Mouse (Mus musculus) embryonic facial prominence, embryonic 13.5 days (tissue): Measurements from ENCODE around the gene Ech1. TPM values are rescaled to one million over a fixed set of nuclear protein-coding genes. Genes with fewer than 3 reads are reported as not detected.
"Not testable (repeated sequence)": the region's sequence is repeated elsewhere in the genome, so short reads cannot be mapped to it uniquely, and the experiment has no call there.

Source experiments
- ATAC-seq: fragments of 200-750 bp; cut with Nextera tagmentation; 2 replicates; pipeline ENCODE4 v1.8.0; 2017; ENCODE audit warnings: low read depth; ENCODE audit not compliant: insufficient number of reproducible peaks, insufficient read depth, low FRiP score, low TSS enrichment
- H3K27ac ChIP-seq: fragments of 300-500 bp; sonication (generic); 2 replicates; pipeline ENCODE4 v1.5.1; 2015; ENCODE audit warnings: moderate library complexity, mild to moderate bottlenecking, inconsistent platforms
- H3K27me3 ChIP-seq: fragments of 300-500 bp; sonication (generic); 2 replicates; pipeline ENCODE4 v1.6.1; 2015; ENCODE audit warnings: mild to moderate bottlenecking, inconsistent platforms
- H3K36me3 ChIP-seq: fragments of 300-500 bp; sonication (generic); 2 replicates; pipeline ENCODE4 v1.6.1; 2015; ENCODE audit warnings: mild to moderate bottlenecking, inconsistent platforms
- H3K4me1 ChIP-seq: fragments of 300-500 bp; sonication (generic); 2 replicates; pipeline ENCODE4 v1.6.1; 2015; ENCODE audit warnings: inconsistent platforms
- H3K4me2 ChIP-seq: fragments of 300-500 bp; sonication (generic); 2 replicates; pipeline ENCODE4 v1.6.1; 2015; ENCODE audit warnings: moderate library complexity, mild to moderate bottlenecking, inconsistent platforms
- H3K4me3 ChIP-seq: fragments of 300-500 bp; sonication (generic); 2 replicates; pipeline ENCODE4 v1.5.1; 2015; ENCODE audit warnings: mild to moderate bottlenecking, inconsistent platforms
- H3K9ac ChIP-seq: fragments of 300-500 bp; sonication (generic); 2 replicates; pipeline ENCODE4 v1.6.1; 2015; ENCODE audit warnings: mild to moderate bottlenecking, inconsistent platforms
- H3K9me3 ChIP-seq: fragments of 300-500 bp; sonication (generic); 2 replicates; pipeline ENCODE4 v1.6.1; 2016; ENCODE audit warnings: inconsistent platforms
- WGBS: fragments of 180-500 bp; shearing (Covaris S2); methylation state at CpG from one replicate; pipeline ENCODE4 v1.1.7; 2015; ENCODE audit warnings: mixed read lengths; 5-methylcytosine and 5-hydroxymethylcytosine counted together
- polyA plus RNA-seq: library from polyadenylated mRNA; unstranded; fragments of >200 nt; fragmentation: Nextera tagmentation; extraction: Ambion mirVana; gene quantifications from 2 replicates; pipeline ENCODE4 v1.2.1, GENCODE M21; 2015

The Ech1 gene
- polyA plus RNA-seq, 1 experiment from 2014 or later, result 153 TPM

GRCm38 (mm10) chr7:28867508-28868340, 42.7 kb downstream of the Ech1 start:
- WGBS, result 30% methylated on average over 23 of the region's 23 CpGs
- not testable (repeated sequence) for H3K27ac ChIP-seq, H3K36me3 ChIP-seq, H3K9ac ChIP-seq, H3K27me3 ChIP-seq, H3K9me3 ChIP-seq, ATAC-seq, H3K4me3 ChIP-seq
- H3K4me1 ChIP-seq, result peaks cover 39% of the 10 kb centered on the region
- H3K4me2 ChIP-seq, result peak overlapping the region; percentile 28; the same call in 1 of the 2 replicates

DNA sequence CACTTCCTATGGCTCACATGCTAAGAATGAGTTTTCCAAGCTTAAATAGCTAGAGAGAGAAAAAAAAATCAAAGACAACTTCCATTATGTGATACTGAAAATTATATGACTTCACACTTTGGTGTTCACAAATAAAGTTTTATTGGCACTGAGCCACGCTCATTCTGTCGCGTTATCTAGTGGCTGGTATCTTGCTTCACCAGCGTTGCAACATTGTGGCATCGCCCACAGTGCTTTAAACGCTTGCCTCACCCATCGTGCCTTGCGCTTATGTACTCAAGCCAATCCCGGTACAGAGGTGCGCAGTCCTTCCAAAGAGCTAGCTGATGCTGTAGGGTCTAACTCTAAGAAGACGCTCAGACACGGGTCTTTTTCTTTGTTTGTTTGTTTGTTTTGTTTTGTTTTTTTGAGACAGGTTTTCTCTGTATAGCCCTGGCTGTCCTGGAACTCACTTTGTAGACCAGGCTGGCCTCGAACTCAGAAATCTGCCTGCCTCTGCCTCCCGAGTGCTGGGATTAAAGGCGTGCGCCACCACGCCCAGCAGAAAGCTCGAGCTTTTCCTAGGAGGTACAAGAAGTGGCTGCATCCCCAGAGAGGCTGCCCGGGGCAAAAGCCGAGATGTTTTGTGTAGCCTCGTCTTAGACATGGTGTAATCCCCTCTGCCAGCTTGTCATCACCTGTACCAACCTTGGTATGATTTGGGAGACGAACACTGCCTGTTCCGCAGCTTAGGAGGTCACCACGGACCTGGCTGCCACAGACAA, 46.1 kb downstream of the Ech1 start:
- no peak overlapping the region for H3K4me3 ChIP-seq
- H3K27ac ChIP-seq, result no peak overlapping the region
- WGBS, result 87% methylated on average over 24 of the region's 24 CpGs
- peaks cover 14% of the 10 kb centered on the region for H3K4me1 ChIP-seq
- ATAC-seq, result no peak
- no peaks in the 10 kb centered on the region for H3K36me3 ChIP-seq
- H3K4me2 ChIP-seq, result no peak overlapping the region
- no peak overlapping the region for H3K9ac ChIP-seq
- H3K27me3 ChIP-seq, result no peaks in the 10 kb centered on the region
- H3K9me3 ChIP-seq, result no peaks in the 10 kb centered on the region

DNA sequence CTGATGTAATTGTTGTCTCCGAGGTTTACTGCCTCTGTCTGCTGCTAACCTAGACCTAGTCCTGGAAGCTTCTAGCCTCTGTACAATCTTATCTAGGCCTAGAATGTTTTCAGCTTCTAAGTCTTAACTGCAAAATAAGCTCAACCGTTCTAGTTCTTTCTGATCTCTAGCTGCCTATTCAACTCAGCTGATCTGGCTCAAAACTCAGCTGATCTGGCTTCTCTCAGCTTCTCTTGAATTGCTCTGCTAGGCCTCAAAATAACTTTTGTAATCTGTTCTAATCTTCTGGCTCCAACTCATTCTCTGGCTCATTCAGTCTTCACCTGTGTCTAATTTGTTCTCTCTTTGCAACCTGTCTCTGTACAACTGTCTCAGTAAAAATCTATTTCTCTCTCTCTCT, 49.5 kb downstream of the Ech1 start:
- Histone ChIP-seq H3K4me2 (no peak overlapping the region), H3K36me3 (no peaks in the 10 kb centered on the region), H3K4me3 (no peak overlapping the region), H3K4me1 (0 out of 2 replicates have a peak, but pooled peaks cover 4% of the 10 kb centered on the region), H3K9ac (no peak overlapping the region), H3K9me3 (no peaks in the 10 kb centered on the region), H3K27ac (no peak overlapping the region), H3K27me3 (no peaks in the 10 kb centered on the region)
- no peak for ATAC-seq
- WGBS, result 54% methylated on average over 2 of the region's 2 CpGs

GRCm38 (mm10) chr7:28876099-28876498, 51.1 kb downstream of the Ech1 start:
- WGBS, result 68% methylated on average over 4 of the region's 4 CpGs
- Histone ChIP-seq H3K4me3 (no peak overlapping the region), H3K9me3 (no peaks in the 10 kb centered on the region), H3K36me3 (no peaks in the 10 kb centered on the region), H3K27ac (no peak overlapping the region), H3K4me2 (no peak overlapping the region), H3K9ac (no peak overlapping the region), H3K4me1 (0 out of 2 replicates have a peak, but pooled peaks cover 4% of the 10 kb centered on the region), H3K27me3 (no peaks in the 10 kb centered on the region)
- no peak for ATAC-seq

GRCm38 (mm10) chr7:28877155-28877554, 52.1 kb downstream of the Ech1 start:
- H3K36me3 ChIP-seq, result no peaks in the 10 kb centered on the region
- no peak overlapping the region for H3K4me3 ChIP-seq
- 85% methylated on average over 7 of the region's 7 CpGs for WGBS
- H3K27ac ChIP-seq, result no peak overlapping the region
- H3K9me3 ChIP-seq, result no peaks in the 10 kb centered on the region
- H3K4me2 ChIP-seq, result no peak overlapping the region
- ATAC-seq, result no peak
- H3K27me3 ChIP-seq, result no peaks in the 10 kb centered on the region
- no peak overlapping the region for H3K9ac ChIP-seq
- 0 out of 2 replicates have a peak, but pooled peaks cover 4% of the 10 kb centered on the region for H3K4me1 ChIP-seq

DNA sequence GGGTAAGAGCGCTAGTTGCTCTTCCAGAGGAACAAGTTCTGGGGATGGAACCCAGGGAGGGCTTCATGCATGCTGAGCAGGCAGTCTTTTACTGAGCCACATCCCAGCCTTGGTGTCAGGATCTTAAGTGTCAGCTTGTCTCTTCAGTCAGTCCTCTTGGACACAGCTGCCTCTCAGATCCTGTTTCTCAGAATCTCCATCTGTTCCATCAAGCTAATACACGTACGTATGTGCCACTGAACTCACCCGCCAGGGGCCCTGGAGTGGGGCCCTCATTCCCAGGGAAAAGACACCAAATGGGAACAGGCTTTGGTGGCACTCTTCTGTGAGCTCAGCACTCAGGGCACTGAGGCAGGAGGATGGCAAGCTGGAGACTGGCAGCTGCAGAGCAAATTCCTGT, 52.8 kb downstream of the Ech1 start:
- 68% methylated on average over 4 of the region's 4 CpGs for WGBS
- ATAC-seq, result no peak

DNA sequence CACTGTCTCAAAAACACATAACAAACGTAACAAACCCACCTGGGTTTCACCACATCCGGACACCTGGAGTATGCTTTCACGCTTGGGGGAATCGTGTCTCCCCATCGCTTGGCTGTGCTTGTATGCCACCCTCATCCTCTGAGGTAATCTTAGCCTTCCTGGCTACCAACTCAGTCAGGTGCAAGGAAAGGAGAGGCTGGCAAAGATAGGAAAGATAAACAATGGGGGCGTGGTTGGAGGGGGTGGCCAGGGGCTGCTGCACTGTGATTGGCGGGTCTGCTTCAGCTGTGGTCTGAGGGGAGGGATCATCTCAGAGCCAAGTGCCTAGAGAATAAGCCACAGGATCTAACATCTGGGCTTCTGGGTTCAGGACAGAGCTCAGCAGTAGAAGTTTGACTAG, 54.6 kb downstream of the Ech1 start:
- no peak for ATAC-seq
- Histone ChIP-seq H3K4me3 (no peak overlapping the region), H3K9ac (no peak overlapping the region; the same call in 1 of the 2 replicates), H3K36me3 (no peaks in the 10 kb centered on the region), H3K27me3 (no peaks in the 10 kb centered on the region), H3K9me3 (no peaks in the 10 kb centered on the region), H3K4me1 (no peaks in the 10 kb centered on the region), H3K4me2 (no peak overlapping the region), H3K27ac (no peak overlapping the region)
- 79% methylated on average over 7 of the region's 7 CpGs for WGBS

More for the DNA sequence above, 52.8 kb downstream of the Ech1 start:
- no peak overlapping the region for H3K4me2 ChIP-seq
- no peak overlapping the region for H3K27ac ChIP-seq
- H3K9ac ChIP-seq, result no peak overlapping the region
- no peaks in the 10 kb centered on the region for H3K27me3 ChIP-seq
- H3K36me3 ChIP-seq, result no peaks in the 10 kb centered on the region
- no peaks in the 10 kb centered on the region for H3K9me3 ChIP-seq
- H3K4me3 ChIP-seq, result no peak overlapping the region
- H3K4me1 ChIP-seq, result 0 out of 2 replicates have a peak, but pooled peaks cover 4% of the 10 kb centered on the region

DNA sequence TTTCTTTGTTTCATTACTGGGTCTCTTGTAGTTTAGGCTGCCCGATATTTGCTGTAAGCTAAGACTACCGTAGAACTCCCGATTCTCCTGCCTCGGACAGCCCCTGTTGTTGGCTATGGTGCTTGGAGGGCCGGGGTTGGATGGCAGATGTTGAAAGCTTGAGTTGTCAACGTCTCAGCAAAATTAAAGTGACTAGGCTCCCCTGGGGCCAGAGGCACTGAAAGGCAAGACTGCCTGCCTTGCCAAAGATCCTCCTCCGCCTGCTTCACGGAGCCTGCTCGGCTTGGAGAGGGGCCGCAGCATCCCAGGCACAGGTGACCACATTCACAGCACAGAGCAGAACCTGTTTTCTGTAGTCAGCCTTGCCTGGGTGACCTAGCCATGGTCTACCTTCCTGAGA, 55.5 kb downstream of the Ech1 start:
- no peaks in the 10 kb centered on the region for H3K27me3 ChIP-seq
- H3K4me3 ChIP-seq, result no peak overlapping the region
- H3K36me3 ChIP-seq, result no peaks in the 10 kb centered on the region
- ATAC-seq, result no peak
- H3K4me1 ChIP-seq, result no peaks in the 10 kb centered on the region
- H3K4me2 ChIP-seq, result no peak overlapping the region
- no peak overlapping the region for H3K27ac ChIP-seq
- 51% methylated on average over 10 of the region's 10 CpGs for WGBS
- H3K9me3 ChIP-seq, result no peaks in the 10 kb centered on the region
- no peak overlapping the region for H3K9ac ChIP-seq

- H3K9me3 ChIP-seq, result no peaks in the 10 kb centered on the region
- no peaks in the 10 kb centered on the region for H3K4me1 ChIP-seq
- H3K36me3 ChIP-seq, result no peaks in the 10 kb centered on the region
- H3K9ac ChIP-seq, result no peak within 1 kb of the TSS
- 36% methylated on average over 13 of the region's 13 CpGs for WGBS
- no peak within 1 kb of the TSS for H3K4me2 ChIP-seq
- no peak within 1 kb of the TSS for H3K27ac ChIP-seq
- H3K4me3 ChIP-seq, result no peak within 1 kb of the TSS
- no peak for ATAC-seq
- H3K27me3 ChIP-seq, result peaks cover 2% of the 10 kb centered on the region; the same call in 1 of the 2 replicates
Measured at GRCm38 (mm10) chr7:28881199-28881598, 56.2 kb downstream of the Ech1 start, which contains the start of gene Capn12. Gene Capn12 (plus strand): TSS chr7:28881422.
